Mouse (Mus musculus) liver, embryonic 12.5 days (tissue): ENCODE results near the gene Zfp59. TPM values are rescaled to one million over a fixed set of nuclear protein-coding genes. Genes with fewer than 3 reads are reported as not detected.

Source experiments
- ATAC-seq: fragments of 200-750 bp; cut with Nextera tagmentation; 2 replicates; pipeline ENCODE4 v1.8.0; 2017; ENCODE audit warnings: moderate number of reproducible peaks, mild to moderate bottlenecking, moderate library complexity
- H3K27ac ChIP-seq: fragments of 300-500 bp; sonication (generic); 2 replicates; pipeline ENCODE4 v1.5.1; 2016; ENCODE audit warnings: mild to moderate bottlenecking
- H3K27me3 ChIP-seq: fragments of 300-500 bp; sonication (generic); replicated peaks from 2 replicates; pipeline ENCODE4 v1.6.1; 2016; ENCODE audit warnings: mild to moderate bottlenecking, moderate library complexity
- H3K36me3 ChIP-seq: fragments of 300-500 bp; sonication (generic); 2 replicates; pipeline ENCODE4 v1.6.1; 2016; ENCODE audit warnings: mild to moderate bottlenecking, moderate library complexity
- H3K4me1 ChIP-seq: fragments of 300-500 bp; sonication (generic); 2 replicates; pipeline ENCODE4 v1.6.1; 2016
- H3K4me2 ChIP-seq: fragments of 300-500 bp; sonication (generic); 2 replicates; pipeline ENCODE4 v1.6.1; 2016; ENCODE audit warnings: mild to moderate bottlenecking, moderate library complexity
- H3K4me3 ChIP-seq: fragments of 300-500 bp; sonication (generic); 2 replicates; pipeline ENCODE4 v1.5.1; 2016; ENCODE audit warnings: mild to moderate bottlenecking, moderate library complexity
- H3K9ac ChIP-seq: fragments of 300-500 bp; sonication (generic); 2 replicates; pipeline ENCODE4 v1.6.1; 2016; ENCODE audit warnings: mild to moderate bottlenecking, moderate library complexity
- H3K9me3 ChIP-seq: fragments of 300-500 bp; sonication (generic); replicated peaks from 2 replicates; pipeline ENCODE4 v1.6.1; 2016; ENCODE audit warnings: mild to moderate bottlenecking, moderate library complexity
- WGBS: fragments of 180-500 bp; shearing (Covaris S2); methylation state at CpG from one replicate; pipeline ENCODE4 v1.1.7; 2016; ENCODE audit not compliant: insufficient replicate concordance; 5-methylcytosine and 5-hydroxymethylcytosine counted together
- polyA plus RNA-seq: library from polyadenylated mRNA; unstranded; fragments of >200 nt; fragmentation: Nextera tagmentation; extraction: Ambion mirVana; gene quantifications from 2 replicates; pipeline ENCODE4 v1.2.1, GENCODE M21; 2016

Zfp59 gene
- polyA plus RNA-seq, 1 experiment from 2014 or later: 2.6 TPM

- H3K4me2 ChIP-seq: no peak overlapping the region
- ATAC-seq: no peak
- no peak overlapping the region for H3K27ac ChIP-seq
- no peak overlapping the region for H3K9ac ChIP-seq
- peaks cover 2% of the 10 kb centered on the region; the same call in 1 of the 2 replicates for H3K36me3 ChIP-seq
- no peaks in the 10 kb centered on the region for H3K9me3 ChIP-seq
- no peak overlapping the region for H3K4me3 ChIP-seq
- no peaks in the 10 kb centered on the region for H3K4me1 ChIP-seq
- no peaks in the 10 kb centered on the region for H3K27me3 ChIP-seq
- WGBS: 63% methylated on average over 11 of the region's 11 CpGs
Measured at GRCm38 (mm10) chr7:27905061-27905848, 66.8 kb downstream of the Zfp59 start.

Other genes starting within 250 kb of the Zfp59 start
- 45.0 and 45.2 TPM in 2 replicates for gene Akt2, start 247.1 kb upstream of the Zfp59 start, polyA plus RNA-seq
- gene Ttc9b, start 184.7 kb upstream of the Zfp59 start, polyA plus RNA-seq: not detected in 2 replicates
- gene Map3k10, start 164.0 kb upstream of the Zfp59 start, polyA plus RNA-seq: 5.7 and 6.7 TPM in 2 replicates
- gene Zfp607b, start 149.3 kb upstream of the Zfp59 start, polyA plus RNA-seq: 0.64 and 0.79 TPM in 2 replicates
- gene Zfp60, start 107.2 kb upstream of the Zfp59 start, polyA plus RNA-seq: 8.0 and 9.2 TPM in 2 replicates
- gene Zfp626, start 31.4 kb upstream of the Zfp59 start, polyA plus RNA-seq: 0.89 and 1.0 TPM in 2 replicates
- gene Zfp607a, start 18.9 kb downstream of the Zfp59 start, polyA plus RNA-seq: 2.1 and 2.2 TPM in 2 replicates
- 1.7 and 2.0 TPM in 2 replicates for gene Zfp974, start 90.9 kb downstream of the Zfp59 start, polyA plus RNA-seq
- gene Zfp780b, start 140.6 kb downstream of the Zfp59 start, polyA plus RNA-seq: 8.0 and 9.3 TPM in 2 replicates
- gene Zfp850, start 175.5 kb downstream of the Zfp59 start, polyA plus RNA-seq: 3.0 and 3.1 TPM in 2 replicates
- 207 and 217 TPM in 2 replicates for gene Psmc4, start 211.5 kb downstream of the Zfp59 start, polyA plus RNA-seq
- 0.06 and 0.35 TPM in 2 replicates for gene Fcgbp, start 232.6 kb downstream of the Zfp59 start, polyA plus RNA-seq